Mouse (Mus musculus) adrenal gland, adult 2 months (tissue): ENCODE measurements at regions not wholly inside any gene's neighbourhood (a gene's known extent, or its start where the extent isn't known, plus 50 kb on each side); places are given as distances from the start of the nearest gene placed in this dataset.

Experiments
- DNase-seq: peaks from one replicate; pipeline ENCODE4 v3.0.0; 2021

DNA sequence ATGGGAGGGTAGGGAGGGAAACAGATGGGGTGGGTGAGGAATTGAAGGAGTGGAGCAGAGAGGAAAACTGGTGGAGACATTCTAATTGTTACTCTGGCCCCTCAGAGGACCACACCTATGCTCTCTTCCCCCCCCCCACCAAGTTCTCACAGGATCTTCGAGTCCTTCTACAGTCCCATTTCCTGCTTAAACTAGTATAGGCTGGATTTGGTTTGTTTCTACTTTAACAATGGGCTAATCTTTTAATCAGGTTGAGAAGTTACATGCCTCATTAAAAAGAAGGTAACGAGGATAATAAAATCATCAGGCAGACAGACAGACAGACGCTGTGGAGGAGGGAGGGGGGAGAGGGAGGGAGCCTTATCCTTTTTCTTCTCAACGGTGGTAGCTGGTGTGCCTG is 167.7 kb upstream of the Prok2 start:
- DNase-seq, result no peak

DNA sequence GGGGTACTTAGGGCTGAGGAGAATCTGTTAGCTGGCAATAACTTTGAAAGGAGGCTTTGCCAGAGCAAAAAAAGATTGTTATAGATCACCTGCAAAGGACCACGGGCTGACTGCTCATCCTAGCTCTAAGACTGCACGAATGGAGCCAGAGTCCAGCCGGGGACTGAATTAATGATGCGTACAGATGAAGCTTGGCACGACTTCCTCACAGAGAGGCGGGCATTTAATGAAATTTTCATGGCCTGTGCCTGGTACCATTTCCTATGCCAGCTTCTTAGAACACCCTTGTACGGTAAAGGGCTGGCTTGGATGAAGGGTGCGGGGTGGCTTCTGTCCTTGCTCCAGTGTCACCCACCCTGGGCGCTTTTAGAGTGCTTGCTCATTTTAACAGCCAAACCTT is 166.0 kb upstream of the Prok2 start:
- no peak for DNase-seq

DNA sequence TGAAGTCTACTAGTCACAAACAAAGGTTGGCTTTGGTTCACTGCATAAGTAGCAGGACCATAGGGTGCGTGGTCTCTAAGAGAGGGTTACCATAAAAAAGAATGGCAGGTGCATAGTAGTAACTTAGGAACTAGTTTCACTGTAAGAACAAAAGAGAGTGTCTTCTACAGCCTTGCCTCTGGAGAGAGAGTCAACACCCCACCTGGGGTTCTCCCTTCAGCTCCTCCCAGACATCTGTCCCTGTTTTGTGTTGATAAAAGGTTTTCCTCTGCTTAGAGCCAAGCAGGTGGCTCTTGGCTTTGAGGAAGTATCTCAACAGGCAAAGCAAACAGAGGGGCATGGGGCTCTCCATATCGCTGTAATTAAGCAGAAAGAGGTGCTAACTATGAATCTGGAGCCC is 165.6 kb upstream of the Prok2 start:
- no peak for DNase-seq

DNA sequence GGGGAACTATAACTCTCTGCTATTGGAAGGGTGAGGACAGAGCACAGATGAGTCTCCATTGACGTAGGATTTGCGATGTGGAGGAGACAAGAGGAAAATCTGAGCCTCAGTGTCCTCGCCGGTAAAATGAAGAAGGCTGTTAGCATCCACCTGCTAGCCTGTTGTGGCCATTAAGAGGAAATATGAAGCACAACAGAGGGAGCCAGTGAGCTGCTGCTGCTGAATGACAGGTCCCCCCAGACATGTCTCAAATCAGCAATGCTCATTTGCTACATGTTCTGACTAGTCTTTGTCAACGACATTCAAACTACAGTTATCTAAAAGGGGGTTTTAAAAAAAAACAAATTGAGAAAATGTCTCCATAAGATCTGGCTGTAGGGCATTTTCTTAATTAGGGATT is 164.6 kb upstream of the Prok2 start:
- no peak for DNase-seq

DNA sequence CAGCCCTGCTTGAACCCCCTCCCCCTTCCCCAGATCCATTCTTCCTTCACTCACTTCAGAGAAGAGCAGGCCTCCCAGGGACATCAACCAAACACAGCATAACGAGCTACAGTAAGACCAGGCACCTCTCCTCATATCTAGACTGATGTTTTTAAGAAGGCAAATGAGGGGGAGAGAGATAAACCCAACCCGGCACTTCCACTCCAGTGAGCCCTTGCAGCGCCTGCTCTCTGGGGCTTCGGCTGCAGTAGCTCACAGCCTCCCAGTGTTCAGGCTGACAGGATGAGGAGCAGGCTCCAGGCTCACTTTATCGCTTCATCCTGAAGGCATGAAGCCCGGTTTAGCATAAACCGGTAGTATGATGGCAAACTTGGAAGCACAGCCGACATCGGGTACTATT is 162.9 kb upstream of the Prok2 start:
- DNase-seq, result no peak

DNA sequence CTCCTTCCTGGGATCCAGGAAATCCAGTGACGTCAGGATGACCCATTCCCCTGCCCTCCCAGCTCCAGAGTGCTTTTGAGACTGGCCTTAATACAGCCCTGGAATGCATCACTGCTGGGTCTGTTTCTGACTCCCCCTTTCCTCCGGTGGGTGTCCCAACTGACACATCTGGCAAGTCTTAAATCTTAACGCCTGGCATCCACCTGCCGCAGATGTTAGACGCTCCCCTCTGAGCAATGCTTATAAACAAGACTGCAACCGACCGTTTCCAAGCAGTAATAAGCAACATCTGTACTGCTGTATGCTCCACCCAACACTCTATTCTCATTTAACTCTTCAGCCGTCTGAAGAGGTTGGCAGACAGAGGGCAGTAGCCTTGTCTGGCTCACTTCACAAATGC is 161.7 kb upstream of the Prok2 start:
- no peak for DNase-seq

DNA sequence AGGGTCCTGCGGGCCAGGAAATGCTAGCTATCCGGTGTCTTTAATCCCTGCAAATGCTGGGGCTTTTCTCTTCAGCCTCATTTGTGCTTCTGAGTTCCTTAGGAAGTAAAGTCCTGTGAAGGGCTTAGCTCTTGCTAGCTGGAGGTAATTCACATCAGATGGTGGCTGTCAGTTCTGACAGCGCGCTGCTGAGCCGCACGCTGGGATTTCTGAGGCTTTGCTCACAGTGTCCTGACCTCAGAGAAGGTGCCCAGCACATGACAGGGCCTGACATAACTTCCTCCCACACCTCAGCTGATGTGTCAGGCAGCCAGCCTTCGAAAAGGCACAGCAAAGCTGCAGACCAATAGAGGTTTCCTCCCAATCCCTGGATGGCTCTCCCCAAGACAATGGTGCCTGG is 158.6 kb upstream of the Prok2 start:
- no peak for DNase-seq

DNA sequence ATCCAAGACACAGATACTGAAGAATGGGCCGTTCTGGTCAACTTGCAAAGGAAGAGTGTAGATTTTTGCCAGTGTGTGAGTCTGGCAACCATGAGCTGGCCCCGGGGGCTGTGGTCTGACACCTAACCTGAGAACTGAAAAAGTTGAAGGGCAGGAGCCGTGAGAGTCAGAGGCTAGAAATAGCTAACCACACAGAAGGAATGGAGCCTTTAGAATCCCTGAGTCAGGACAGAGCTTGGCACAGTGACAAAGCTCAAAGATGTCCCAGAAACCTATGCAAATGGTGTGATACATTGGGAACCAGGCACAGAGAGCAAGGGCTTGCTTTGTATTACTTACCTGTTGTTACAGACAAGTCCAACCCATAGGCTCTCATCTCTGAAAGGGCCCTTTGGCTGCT is 157.9 kb upstream of the Prok2 start:
- DNase-seq, result no peak

DNA sequence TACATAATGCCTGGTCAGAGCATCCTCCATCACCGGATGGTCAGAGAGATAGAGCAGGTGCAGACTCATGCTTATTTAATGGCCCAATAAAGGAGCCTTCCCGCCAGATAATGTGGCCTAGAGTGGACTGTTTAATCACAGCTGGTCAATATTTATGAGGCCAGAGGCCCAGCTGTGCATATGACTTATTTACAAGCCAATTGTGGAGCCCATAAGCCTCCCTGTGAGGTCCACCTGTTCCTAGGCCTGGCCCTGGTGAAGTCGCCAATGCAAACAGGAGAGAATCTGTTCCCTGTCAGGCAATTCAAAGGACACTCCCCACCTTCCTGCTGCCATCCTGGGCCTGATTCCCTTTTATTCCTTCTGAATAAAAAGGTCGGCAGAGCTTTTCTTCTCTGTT is 155.4 kb upstream of the Prok2 start:
- DNase-seq, result no peak

DNA sequence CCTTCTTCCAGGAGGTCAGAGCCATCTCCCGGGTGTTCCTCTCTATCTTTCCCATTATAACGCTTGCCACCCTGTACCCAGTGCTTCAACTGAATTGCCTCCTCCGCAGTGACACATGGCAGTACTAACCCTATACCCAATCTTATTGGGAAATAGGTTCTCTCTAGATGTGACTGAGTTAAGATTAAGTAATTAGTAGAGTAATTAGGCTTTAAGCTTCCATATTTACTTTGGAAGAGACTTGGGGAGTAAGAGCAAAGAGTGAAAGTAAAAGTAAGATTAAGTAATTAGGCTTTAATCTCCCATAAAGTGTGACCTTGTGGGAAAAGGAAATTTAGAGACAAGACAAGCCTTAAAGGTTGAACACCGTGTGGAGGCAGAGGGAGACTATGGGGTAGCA is 148.7 kb upstream of the Prok2 start:
- no peak for DNase-seq

DNA sequence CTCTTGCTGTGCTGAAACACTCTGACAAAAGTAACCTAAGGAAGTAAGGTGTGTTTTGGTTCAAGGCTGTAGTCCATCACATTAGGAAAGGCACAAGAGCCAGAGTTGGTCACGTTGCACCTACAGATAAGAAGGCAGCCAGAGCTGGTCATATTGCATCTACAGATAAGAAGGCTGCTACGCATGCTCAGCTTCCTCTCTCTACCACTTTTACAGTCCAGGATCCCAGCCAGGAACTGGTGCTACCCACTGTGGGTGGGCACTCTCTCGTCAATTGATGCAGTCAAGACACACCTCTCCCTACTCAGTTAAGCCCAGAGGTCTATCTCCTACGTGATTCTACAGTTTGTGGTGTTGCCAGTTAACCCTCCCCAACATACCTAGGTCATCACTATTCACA is 147.8 kb upstream of the Prok2 start:
- no peak for DNase-seq

DNA sequence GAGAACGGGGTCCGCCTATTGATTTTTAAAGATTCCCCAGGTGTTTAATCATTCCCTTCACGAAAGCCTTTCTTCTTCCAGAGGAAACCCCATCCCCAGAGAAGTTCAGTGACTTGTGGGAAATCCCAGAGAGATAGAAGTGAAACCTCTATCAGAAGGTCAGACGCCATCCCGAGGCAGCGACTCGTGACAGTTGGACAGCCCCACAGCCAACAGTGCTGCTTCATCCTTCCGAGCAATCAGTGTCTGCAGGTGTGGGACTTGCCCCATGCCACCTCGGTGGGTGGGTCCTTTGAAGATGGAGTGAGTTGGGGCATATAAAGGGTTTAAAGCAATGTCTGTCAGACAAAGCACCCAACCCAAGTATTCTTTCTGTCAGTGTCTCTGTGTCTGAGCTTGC is 139.9 kb upstream of the Prok2 start:
- no peak for DNase-seq

DNA sequence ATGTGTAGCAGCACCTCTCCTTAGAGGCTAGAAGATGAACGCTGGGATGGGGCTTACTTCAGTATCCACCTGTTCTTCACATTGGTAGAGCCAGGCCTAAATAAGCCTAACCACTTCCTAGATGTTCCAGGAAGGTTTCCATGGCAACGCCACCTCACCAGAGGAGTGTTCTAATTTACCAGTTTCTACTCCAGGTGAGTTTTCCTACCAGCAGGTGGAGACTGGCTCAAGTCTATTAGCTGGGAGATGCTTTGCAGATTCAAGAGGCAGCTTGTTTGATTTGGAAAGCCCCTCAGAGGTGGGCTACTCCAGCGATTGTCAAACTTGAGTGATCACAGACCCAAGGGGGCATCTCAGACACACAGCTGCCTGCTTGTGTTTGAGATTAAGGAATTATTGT is 138.8 kb upstream of the Prok2 start:
- DNase-seq, result no peak

DNA sequence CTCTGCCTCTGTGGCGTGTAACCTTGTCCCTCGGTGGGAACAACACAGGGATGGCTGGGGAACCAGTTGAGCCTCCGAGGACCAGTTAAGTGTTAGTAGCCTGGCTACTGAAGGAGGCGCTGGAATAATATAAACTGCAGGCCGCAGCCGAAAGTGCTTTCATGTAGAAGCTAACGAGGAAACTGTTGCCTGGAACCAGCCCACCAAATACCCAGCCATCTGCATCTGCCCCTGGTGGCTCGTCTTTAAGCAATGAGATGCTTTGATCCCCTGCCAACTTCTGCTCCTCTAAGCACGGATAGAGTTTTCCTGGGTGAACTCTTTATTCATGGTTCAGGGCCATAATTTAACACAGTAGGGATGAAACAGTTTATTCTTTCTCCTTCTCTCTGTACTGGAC is 137.2 kb upstream of the Prok2 start:
- DNase-seq, result peak; percentile 20

DNA sequence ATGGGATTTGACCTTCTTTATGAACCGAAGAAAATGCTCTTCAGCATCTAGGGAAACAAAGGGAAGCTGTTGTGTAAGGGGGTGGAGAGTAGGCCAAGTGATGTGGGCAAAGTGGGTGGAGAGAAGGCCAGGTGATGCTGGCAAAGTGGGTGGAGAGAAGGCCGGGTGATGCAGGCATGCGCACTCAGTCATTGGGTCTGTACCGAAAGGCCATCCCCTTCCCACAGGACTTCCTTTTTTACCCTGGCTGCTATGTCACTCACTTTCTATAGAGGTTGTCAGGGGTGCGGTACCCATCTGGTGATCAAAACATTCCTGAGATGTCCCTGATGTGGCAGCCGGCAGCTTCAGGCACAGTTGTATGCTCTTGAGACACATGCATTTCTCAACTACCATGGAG is 131.2 kb upstream of the Prok2 start:
- DNase-seq, result no peak

DNA sequence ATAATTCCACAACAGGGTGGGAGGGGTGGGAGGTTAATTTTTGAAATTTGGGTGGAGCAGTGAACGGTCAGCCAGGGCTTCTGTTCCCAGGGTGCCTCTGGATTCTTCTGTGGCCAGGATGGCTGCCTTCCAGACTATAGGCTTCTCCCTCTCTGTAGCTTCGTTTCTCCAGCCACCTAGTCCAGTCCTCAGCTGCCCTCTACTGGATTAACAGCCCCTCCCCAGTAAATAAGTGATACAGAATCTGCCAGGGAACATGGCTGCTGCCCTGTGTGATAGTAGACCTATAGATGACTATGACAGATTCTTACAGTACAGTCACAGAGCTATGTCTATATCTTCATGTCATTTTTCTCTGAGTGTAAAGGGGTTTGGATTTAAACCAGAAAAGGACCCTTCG is 127.5 kb upstream of the Prok2 start:
- DNase-seq, result no peak

DNA sequence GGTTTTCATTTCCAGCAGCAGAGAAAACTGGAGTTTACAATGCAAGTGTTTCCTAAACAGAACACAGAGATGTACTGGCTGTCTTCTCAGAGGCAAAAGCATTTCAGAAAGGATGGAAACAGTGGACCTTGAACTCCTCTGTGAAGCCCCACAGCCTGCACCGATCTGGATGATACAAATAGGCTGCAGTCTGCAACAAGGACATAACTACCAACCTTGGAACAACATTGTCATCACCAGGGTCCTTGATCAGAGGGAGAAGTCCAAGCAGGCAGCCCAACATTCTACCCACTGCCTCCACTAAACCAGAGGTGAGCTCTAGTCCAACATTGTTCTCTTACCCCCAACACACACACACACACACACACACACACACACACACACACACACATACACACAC is 124.5 kb upstream of the Prok2 start:
- peak; percentile 67 for DNase-seq

DNA sequence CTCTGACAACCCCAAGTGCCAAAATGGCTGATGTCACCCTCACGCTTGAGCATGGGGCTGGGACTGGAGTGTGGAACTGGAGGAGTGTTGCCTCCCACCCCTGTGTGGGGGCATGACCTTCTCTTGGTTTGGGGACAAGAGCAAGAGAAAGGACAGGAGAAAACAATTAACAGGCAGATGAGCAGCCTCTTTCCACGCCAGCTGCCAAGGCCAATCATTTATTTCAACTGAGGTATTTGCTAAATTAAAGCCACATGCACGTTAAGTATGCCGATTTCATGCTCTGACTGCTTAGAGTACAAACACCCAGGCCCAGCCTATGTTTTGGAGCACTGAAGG is 119.3 kb upstream of the Prok2 start:
- no peak for DNase-seq

DNA sequence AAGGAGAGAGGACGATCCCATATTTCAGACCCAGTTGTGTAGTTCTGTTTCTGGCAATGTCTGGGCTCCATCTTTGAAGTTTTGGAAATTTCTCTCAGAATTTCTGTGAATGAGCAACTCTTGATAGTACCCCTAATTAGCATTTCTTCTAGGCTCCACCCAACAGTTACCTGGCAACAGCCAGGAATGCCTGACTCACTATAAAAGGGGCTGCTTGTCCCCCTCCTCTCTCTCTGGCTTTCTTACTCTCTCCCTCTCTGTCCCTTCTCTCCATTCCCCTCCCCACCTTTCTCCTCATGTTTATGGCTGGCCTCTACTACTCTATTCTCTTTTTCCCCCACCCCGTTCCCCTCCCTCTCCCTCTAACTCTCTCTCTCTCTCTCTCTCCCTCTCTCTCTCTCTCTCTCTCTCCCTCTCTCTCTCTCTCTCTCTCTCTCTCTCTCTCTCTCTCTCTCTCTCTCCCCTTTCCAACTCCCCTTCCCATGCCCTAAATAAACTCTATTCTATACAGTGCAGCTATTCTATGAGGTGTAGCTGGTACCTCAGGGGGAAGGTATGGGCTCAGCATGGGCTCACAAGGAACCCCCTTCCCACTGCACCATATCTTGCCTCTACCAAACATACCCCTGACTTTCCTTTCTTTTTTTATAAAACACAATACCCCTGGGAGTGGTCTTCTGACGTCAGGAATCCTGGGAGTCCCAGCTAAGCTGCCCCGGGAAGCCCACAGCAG is 118.7 kb upstream of the Prok2 start:
- no peak for DNase-seq

DNA sequence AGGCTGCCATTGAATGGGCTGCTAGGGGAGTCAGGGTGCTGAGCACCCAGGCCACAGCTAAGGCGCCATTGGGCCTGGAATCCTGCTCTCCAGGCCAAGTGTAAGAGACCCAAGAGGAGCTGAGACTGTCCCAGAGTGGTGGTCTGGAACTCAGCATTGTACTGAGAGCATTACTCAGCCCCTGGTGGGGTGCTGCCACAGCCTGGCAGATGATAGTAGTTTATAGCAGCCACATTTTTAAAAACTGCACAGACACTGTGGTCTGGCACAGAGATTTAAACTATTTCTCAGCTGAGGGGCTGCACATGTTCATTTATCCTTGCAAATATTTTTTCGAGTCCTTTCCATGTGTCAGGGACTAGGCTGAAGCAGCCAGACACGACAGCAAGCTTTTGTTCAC is 117.3 kb upstream of the Prok2 start:
- DNase-seq, result no peak

DNA sequence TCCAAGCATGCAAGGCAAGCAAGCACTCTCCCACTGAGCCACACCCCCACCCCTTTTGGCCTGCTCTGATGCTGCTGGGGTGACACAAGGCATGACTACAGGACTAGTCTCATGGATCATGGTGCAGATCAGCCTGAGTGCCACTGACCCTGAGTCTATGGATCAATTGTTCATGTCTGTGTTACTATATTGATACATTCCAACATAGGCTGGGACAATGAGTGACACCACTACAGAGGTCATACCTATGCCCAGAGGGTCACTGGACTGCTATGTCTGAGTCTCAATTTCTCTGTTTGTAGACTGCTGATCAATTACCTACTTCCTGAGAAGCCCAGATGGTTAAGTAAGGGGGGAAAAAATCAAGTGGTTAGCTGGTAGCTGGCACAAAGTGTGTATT is 116.5 kb upstream of the Prok2 start:
- no peak for DNase-seq

DNA sequence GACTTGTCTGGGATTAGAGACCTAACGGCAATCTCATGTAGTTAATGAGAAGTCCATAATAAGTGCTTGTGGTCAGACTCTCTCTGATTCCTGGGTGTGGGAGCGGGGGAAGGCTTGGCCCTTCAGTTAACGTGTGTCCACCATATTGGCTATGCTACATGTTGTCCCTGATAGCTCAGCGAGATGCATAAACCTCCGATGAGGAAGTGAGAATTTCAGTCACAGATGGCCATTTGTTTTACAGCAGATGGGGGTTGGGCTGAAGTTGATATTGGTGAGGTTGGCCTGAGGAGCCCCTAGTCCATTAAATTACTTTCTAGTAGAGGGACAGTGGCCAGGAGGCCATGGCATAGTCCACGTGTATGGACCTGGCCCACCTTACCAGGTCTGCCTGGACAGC is 114.6 kb upstream of the Prok2 start:
- no peak for DNase-seq

DNA sequence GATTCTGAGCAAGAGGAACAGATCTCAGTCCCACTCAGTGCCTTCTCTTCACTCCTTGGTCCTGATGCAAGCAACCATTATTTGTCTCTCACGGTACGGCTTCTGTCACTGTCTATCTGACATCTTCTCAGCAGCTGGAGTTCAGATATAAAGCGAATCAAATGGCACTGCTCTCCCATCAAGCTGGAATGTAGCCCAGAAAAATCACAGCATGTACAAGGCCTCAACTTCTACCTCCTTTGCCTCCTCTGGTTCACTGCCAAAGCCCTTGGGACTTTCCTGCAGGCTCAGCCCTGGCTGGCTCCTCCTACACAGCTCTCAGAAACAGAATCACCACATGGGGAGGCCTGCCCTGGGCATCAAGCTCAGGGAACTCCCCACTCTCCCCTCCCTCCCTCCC is 107.1 kb upstream of the Prok2 start:
- DNase-seq, result peak; percentile 85

DNA sequence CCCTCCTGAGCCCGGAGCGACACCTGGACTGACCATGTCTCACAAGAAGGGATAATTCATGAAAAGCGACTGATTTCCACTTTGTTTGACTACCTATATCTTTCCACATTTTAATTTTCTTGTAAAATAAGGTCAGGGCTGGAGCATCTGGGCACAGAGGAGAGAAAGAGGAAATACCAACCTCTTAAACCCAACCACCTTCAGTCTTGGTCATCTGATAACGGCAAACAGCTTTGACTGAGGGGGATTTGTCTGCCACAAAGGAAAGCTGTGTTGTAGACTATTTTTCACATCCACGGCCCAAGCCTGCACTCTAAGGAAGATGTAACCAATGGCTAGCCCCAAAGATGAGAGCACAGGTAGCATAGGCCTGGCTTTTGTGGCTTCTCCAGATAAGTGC is 101.4 kb upstream of the Prok2 start:
- DNase-seq, result no peak

DNA sequence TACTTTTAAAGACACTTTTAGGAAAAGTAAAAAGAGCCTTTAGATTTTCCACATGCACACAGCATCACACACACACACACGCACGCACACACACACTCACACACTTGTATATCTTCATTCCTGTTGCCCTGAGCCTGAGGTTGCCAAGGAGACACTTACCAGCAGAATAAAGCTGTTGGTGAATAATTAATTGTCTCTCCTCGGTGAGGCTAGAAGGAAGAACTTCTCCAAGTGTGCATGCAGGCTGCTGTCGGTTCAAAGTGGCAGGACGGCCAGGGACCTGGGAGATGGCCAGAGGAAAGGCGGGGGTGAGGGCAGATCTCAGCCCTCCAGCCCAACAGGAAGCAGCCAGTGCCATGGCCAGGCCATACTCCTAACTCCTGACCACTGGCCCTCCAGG is 98.6 kb upstream of the Prok2 start:
- DNase-seq, result no peak
